Mouse (Mus musculus) embryonic fibroblast, embryonic 13.5 days (primary cell): ENCODE results near the gene Csrp3. TPM values are rescaled to one million over a fixed set of nuclear protein-coding genes. Genes with fewer than 3 reads are reported as not detected.
A peak's percentile ranks its signal among the peaks of the same experiment; 100 is the strongest.

ENCODE experiments used
- H3K27ac ChIP-seq: 2 replicates; pipeline ENCODE4 v1.5.1; 2012; ENCODE audit warnings: low read length, control low read depth, inconsistent platforms; ENCODE audit not compliant: insufficient read depth
- H3K4me1 ChIP-seq: 2 replicates; pipeline ENCODE4 v1.6.1; 2011; ENCODE audit warnings: low read length; ENCODE audit not compliant: control insufficient read depth, insufficient read depth
- H3K4me3 ChIP-seq: 2 replicates; pipeline ENCODE4 v1.5.1; 2011; ENCODE audit warnings: mild to moderate bottlenecking, control low read depth, low read length; ENCODE audit not compliant: insufficient read depth
- CTCF ChIP-seq: IDR thresholded peaks from 2 replicates; pipeline ENCODE4 v1.5.1; 2011; ENCODE audit warnings: mild to moderate bottlenecking, control low read depth, low read length, moderate library complexity, borderline replicate concordance; ENCODE audit not compliant: insufficient read depth
- POLR2A ChIP-seq: IDR thresholded peaks from 2 replicates; pipeline ENCODE4 v1.6.1; 2011; ENCODE audit warnings: low read depth, mild to moderate bottlenecking, control low read depth, low read length, moderate library complexity
- polyA plus RNA-seq: library from polyadenylated mRNA; stranded (reverse); fragments of >200 nt; gene quantifications from 2 replicates; pipeline ENCODE4 v1.2.4, GENCODE M21; 2011; ENCODE audit warnings: low read depth; ENCODE audit not compliant: missing spikeins, insufficient read length

The Csrp3 gene
- polyA plus RNA-seq, 1 experiment, result not detected

DNA sequence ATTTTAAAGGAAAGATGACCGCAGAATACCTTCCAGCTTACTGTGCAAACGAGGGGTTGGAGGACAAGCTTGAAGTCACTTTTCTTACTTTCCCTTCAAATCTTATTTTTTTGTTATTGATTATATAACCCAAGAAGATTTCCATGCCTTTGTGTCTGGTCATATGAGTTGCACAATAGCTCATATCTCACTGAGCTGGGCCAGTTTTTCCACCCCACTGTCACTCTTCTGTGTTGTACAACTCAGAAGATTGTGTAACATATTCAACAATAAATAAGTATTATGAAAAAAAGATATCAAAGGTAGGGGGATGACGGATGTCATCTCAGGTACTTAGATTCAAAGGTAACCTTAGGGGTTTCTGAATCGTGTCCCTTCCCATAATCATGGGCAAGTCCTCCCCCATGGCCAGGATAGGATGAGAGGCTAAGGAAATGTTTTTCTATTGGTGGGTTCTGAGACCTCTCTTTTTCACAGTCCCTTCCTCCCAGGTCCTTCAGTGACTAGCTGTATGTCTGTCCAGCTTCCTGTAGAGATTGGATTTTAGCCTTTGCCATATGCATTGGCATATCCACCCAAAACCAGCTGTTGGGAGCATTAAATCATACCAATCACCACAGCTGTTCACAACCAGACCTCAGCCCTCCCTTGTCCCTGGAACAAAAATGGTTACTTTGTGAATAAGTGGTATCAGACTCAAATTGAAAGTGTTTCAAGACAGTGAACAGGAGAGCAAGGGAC is 35.9 kb upstream of the Csrp3 start:
- Histone ChIP-seq H3K27ac (no peak overlapping the region), H3K4me3 (no peak overlapping the region), H3K4me1 (peaks cover 8% of the 10 kb centered on the region; the same call in 1 of the 2 replicates)
- TF ChIP-seq CTCF (no peak), POLR2A (no peak)

- H3K4me1 ChIP-seq, result peaks cover 11% of the 10 kb centered on the region
- TF ChIP-seq POLR2A (no peak), CTCF (no peak)
- peak overlapping the region; percentile 81 for H3K4me3 ChIP-seq
- no peak overlapping the region; the same call in 1 of the 2 replicates for H3K27ac ChIP-seq
Observed at GRCm38 (mm10) chr7:48881971-48882609, 34.3 kb upstream of the Csrp3 start.

GRCm38 (mm10) chr7:48881486-48881885 is 33.7 kb upstream of the Csrp3 start, which contains the start of gene E2f8:
Gene E2f8, minus strand, starts transcription at chr7:48881596.
- TF ChIP-seq CTCF (no peak), POLR2A (no peak)
- Histone ChIP-seq H3K27ac (peak within 1 kb of the TSS; percentile 38; the same call in 1 of the 2 replicates), H3K4me3 (peak within 1 kb of the TSS; percentile 93)

GRCm38 (mm10) chr7:48880591-48881481 is 33.0 kb upstream of the Csrp3 start:
- Histone ChIP-seq H3K4me1 (peaks cover 11% of the 10 kb centered on the region), H3K27ac (0 out of 2 replicates have a peak overlapping the region, but pooled peaks have one; percentile 38), H3K4me3 (peak overlapping the region; percentile 93)
- TF ChIP-seq POLR2A (peak; percentile 57; the same call in 1 of the 2 replicates), CTCF (no peak)

More at GRCm38 (mm10) chr7:48881486-48881885, 33.7 kb upstream of the Csrp3 start, which contains the start of gene E2f8:
- peaks cover 11% of the 10 kb centered on the region for H3K4me1 ChIP-seq

GRCm38 (mm10) chr7:48879574-48879973 is 31.7 kb upstream of the Csrp3 start:
- H3K4me3 ChIP-seq, result peak overlapping the region; percentile 46
- peaks cover 11% of the 10 kb centered on the region for H3K4me1 ChIP-seq
- TF ChIP-seq POLR2A (no peak), CTCF (no peak)
- no peak overlapping the region for H3K27ac ChIP-seq

GRCm38 (mm10) chr7:48877786-48878390 is 30.1 kb upstream of the Csrp3 start:
- Histone ChIP-seq H3K4me3 (no peak overlapping the region), H3K27ac (no peak overlapping the region), H3K4me1 (peaks cover 8% of the 10 kb centered on the region)
- TF ChIP-seq POLR2A, result no peak
- no peak for TF ChIP-seq CTCF

DNA sequence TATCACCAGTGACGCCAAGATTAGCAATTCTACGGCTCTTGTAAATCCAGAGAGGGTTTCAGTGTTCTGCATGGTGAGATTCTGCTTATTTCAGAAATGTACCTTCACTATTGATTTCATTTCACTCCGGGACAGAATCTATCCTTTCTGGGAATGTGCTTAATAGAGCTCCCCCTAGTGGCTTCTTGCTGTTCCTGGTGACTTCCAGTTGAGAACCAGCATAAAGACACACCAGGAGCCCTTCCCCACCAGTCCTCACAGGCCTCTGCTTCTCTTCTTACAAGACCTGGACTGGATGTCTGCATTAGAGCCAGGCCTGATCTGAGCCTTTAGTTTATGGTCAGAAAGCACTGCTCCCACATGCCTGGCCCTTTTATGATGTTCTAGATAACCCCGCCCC is 28.7 kb upstream of the Csrp3 start:
- no peak overlapping the region for H3K27ac ChIP-seq
- no peak overlapping the region for H3K4me3 ChIP-seq
- peaks cover 8% of the 10 kb centered on the region for H3K4me1 ChIP-seq
- TF ChIP-seq POLR2A (no peak), CTCF (0 out of 2 replicates have a peak, but pooled peaks have one; percentile 5)

GRCm38 (mm10) chr7:48875096-48875495 is 27.3 kb upstream of the Csrp3 start:
- peaks cover 8% of the 10 kb centered on the region for H3K4me1 ChIP-seq
- TF ChIP-seq CTCF (no peak), POLR2A (no peak)

GRCm38 (mm10) chr7:48871292-48871691 is 23.5 kb upstream of the Csrp3 start:
- H3K27ac ChIP-seq, result no peak overlapping the region
- H3K4me1 ChIP-seq, result no peaks in the 10 kb centered on the region
- H3K4me3 ChIP-seq, result no peak overlapping the region
- no peak for TF ChIP-seq CTCF
- no peak for TF ChIP-seq POLR2A

More at GRCm38 (mm10) chr7:48875096-48875495, 27.3 kb upstream of the Csrp3 start:
- Histone ChIP-seq H3K27ac (no peak overlapping the region), H3K4me3 (no peak overlapping the region)
